Mouse (Mus musculus) limb, embryonic 14.5 days (tissue): ENCODE data around the gene Ctbs. TPM values are rescaled to one million over a fixed set of nuclear protein-coding genes. Genes with fewer than 3 reads are reported as not detected.
A peak's percentile ranks its signal among the peaks of the same experiment; 100 is the strongest.

Experiments
- ATAC-seq: fragments of 200-750 bp; cut with Nextera tagmentation; 2 replicates; pipeline ENCODE4 v1.8.0; 2017; ENCODE audit warnings: low read depth, moderate number of reproducible peaks, moderate TSS enrichment; ENCODE audit not compliant: low FRiP score
- DNase-seq: peaks from one replicate; pipeline ENCODE4 v3.0.0-alpha.2; 2015; ENCODE audit warnings: low spot score
- H3K27ac ChIP-seq: fragments of 300-500 bp; sonication (generic); replicated peaks from 2 replicates; pipeline ENCODE4 v1.5.1; 2014; ENCODE audit warnings: low read depth, mild to moderate bottlenecking, low read length, moderate library complexity, mixed read lengths
- H3K27me3 ChIP-seq: fragments of 300-500 bp; sonication (generic); 2 replicates; pipeline ENCODE4 v1.6.1; 2014; ENCODE audit warnings: low read length, mixed read lengths; ENCODE audit not compliant: control insufficient read depth, insufficient read depth
- H3K36me3 ChIP-seq: fragments of 300-500 bp; sonication (generic); 2 replicates; pipeline ENCODE4 v1.6.1; 2014; ENCODE audit warnings: mild to moderate bottlenecking, low read length, moderate library complexity, mixed read lengths; ENCODE audit not compliant: control insufficient read depth, insufficient read depth
- H3K4me1 ChIP-seq: fragments of 300-500 bp; sonication (generic); 2 replicates; pipeline ENCODE4 v1.6.1; 2014; ENCODE audit warnings: antibody characterized with exemption, low read length, mixed read lengths; ENCODE audit not compliant: control insufficient read depth, insufficient read depth
- H3K4me2 ChIP-seq: fragments of 300-500 bp; sonication (generic); replicated peaks from 2 replicates; pipeline ENCODE4 v1.6.1; 2014; ENCODE audit warnings: low read depth, mild to moderate bottlenecking, low read length, moderate library complexity; ENCODE audit not compliant: severe bottlenecking
- H3K4me3 ChIP-seq: fragments of 300-500 bp; sonication (generic); replicated peaks from 2 replicates; pipeline ENCODE4 v1.5.1; 2014; ENCODE audit warnings: low read length
- H3K9ac ChIP-seq: fragments of 300-500 bp; sonication (generic); 2 replicates; pipeline ENCODE4 v1.6.1; 2014; ENCODE audit warnings: mild to moderate bottlenecking, low read depth, low read length, moderate library complexity; ENCODE audit not compliant: severe bottlenecking
- H3K9me3 ChIP-seq: fragments of 300-500 bp; sonication (generic); 2 replicates; pipeline ENCODE4 v1.6.1; 2016; ENCODE audit warnings: low read length; ENCODE audit not compliant: control insufficient read depth
- POLR2A ChIP-seq: fragments of 200-500 bp; IDR thresholded peaks from 2 replicates; pipeline ENCODE4 v1.8.0; 2012; ENCODE audit warnings: inconsistent platforms, mild to moderate bottlenecking, moderate library complexity, borderline replicate concordance; ENCODE audit not compliant: insufficient read depth, insufficient read length; ENCODE audit errors: extremely low read depth
- WGBS: fragments of 180-500 bp; shearing (Covaris S2); extraction: QIAGEN DNeasy Blood & Tissue Kit; methylation state at CpG from one replicate; pipeline ENCODE4 v1.1.7; 2014; 5-methylcytosine and 5-hydroxymethylcytosine counted together
- polyA plus RNA-seq, 2 experiments: library from polyadenylated mRNA; depleted of rRNA in 1 of 2; stranded (reverse) in 1 of 2; unstranded in 1 of 2; fragments of >200 nt; fragmentation: Nextera tagmentation in 1 of 2; extraction: Ambion mirVana in 1 of 2; gene quantifications; 2 replicates each; pipeline versions ENCODE4 v1.2.1 to v1.2.3; 2012 to 2014

Gene Ctbs
- polyA plus RNA-seq, 2 experiments = 5.4 to 9.3 TPM

- peak overlapping the region; percentile 75 for H3K4me2 ChIP-seq
- H3K9ac ChIP-seq = 0 out of 2 replicates have a peak overlapping the region, but pooled peaks have one; percentile 85
- H3K4me3 ChIP-seq = peak overlapping the region; percentile 86
- H3K4me1 ChIP-seq = peaks cover 15% of the 10 kb centered on the region
- DNase-seq = peak; percentile 41
- no peak overlapping the region for H3K27ac ChIP-seq
- no peaks in the 10 kb centered on the region for H3K27me3 ChIP-seq
- no peak for ATAC-seq
- H3K9me3 ChIP-seq = no peaks in the 10 kb centered on the region
- no peak for TF ChIP-seq POLR2A
- H3K36me3 ChIP-seq = no peaks in the 10 kb centered on the region
- WGBS = 48% methylated on average over 5 of the region's 5 CpGs
Measured at GRCm38 (mm10) chr3:146406007-146406341, 43.6 kb upstream of the Ctbs start.

- DNase-seq (no peak), ATAC-seq (no peak)
- Histone ChIP-seq H3K9ac (no peak overlapping the region), H3K27ac (no peak overlapping the region), H3K4me1 (peaks cover 15% of the 10 kb centered on the region), H3K4me3 (no peak overlapping the region), H3K27me3 (no peaks in the 10 kb centered on the region), H3K4me2 (no peak overlapping the region), H3K36me3 (no peaks in the 10 kb centered on the region), H3K9me3 (no peaks in the 10 kb centered on the region)
- 86% methylated on average over 16 of the region's 16 CpGs for WGBS
- no peak for TF ChIP-seq POLR2A
Measured at GRCm38 (mm10) chr3:146407086-146407721, 42.4 kb upstream of the Ctbs start.

- no peak for TF ChIP-seq POLR2A
- ATAC-seq (no peak), DNase-seq (no peak)
Measured at GRCm38 (mm10) chr3:146410114-146410513, 39.5 kb upstream of the Ctbs start.

DNA sequence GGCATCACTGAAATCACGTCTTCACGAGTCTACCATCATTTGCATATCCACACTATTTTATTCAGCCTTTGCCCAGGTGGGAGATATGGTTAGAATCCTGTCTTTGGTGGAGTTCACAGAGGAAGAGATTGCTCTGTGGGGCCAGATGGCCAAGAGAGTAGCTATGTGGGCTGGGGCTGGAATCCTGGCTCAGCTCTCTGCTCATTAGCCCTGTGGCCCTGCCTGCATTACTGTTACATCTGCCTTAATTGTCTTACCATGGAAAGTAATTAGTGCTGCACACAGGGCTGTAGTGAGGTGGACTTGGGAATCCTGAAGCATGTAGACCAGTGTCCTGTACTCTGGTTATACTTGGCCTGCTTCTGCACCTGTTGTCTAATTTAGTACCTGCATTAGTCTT, 37.6 kb upstream of the Ctbs start:
- Histone ChIP-seq H3K4me2 (no peak overlapping the region), H3K9me3 (no peaks in the 10 kb centered on the region), H3K9ac (no peak overlapping the region), H3K36me3 (no peaks in the 10 kb centered on the region), H3K27ac (no peak overlapping the region; the same call in 1 of the 2 replicates), H3K4me1 (no peaks in the 10 kb centered on the region), H3K27me3 (no peaks in the 10 kb centered on the region), H3K4me3 (no peak overlapping the region)
- ATAC-seq (no peak), DNase-seq (no peak)
- TF ChIP-seq POLR2A = no peak
- 80% methylated on average over 2 of the region's 2 CpGs for WGBS

More at GRCm38 (mm10) chr3:146410114-146410513, 39.5 kb upstream of the Ctbs start:
- H3K27me3 ChIP-seq = no peaks in the 10 kb centered on the region
- H3K4me2 ChIP-seq = no peak overlapping the region
- no peak overlapping the region for H3K4me3 ChIP-seq
- no peaks in the 10 kb centered on the region for H3K36me3 ChIP-seq
- H3K9me3 ChIP-seq = no peaks in the 10 kb centered on the region
- no peak overlapping the region for H3K27ac ChIP-seq
- no peak overlapping the region for H3K9ac ChIP-seq
- H3K4me1 ChIP-seq = peaks cover 12% of the 10 kb centered on the region
- WGBS = 87% methylated on average over 7 of the region's 7 CpGs

DNA sequence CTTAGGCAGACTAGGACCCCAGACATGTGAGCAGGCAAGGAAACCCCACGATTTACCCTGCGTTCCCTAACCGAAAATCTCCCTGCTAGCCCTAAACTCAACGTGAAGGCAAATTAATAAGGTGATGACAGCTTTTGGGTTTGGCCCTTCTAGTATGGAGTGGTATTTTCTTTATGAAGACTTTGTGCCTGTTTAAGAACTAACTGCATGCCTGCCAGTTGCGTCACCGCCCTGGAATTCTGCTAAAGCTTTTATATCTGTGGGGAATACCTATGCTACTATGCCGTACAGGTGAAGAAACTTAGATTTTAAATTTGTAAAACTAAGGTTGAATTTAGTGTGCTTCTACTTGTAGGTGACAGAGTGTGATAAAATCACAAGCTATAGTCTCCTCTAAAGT, 37.1 kb upstream of the Ctbs start:
- TF ChIP-seq POLR2A = no peak
- ATAC-seq (no peak), DNase-seq (no peak)
- 69% methylated on average over 7 of the region's 7 CpGs for WGBS
- no peaks in the 10 kb centered on the region for H3K4me1 ChIP-seq
- H3K4me3 ChIP-seq = no peak overlapping the region
- H3K36me3 ChIP-seq = 0 out of 2 replicates have a peak, but pooled peaks cover 2% of the 10 kb centered on the region
- H3K9ac ChIP-seq = no peak overlapping the region
- H3K27ac ChIP-seq = no peak overlapping the region; the same call in 1 of the 2 replicates
- H3K4me2 ChIP-seq = no peak overlapping the region
- no peaks in the 10 kb centered on the region for H3K27me3 ChIP-seq
- no peaks in the 10 kb centered on the region for H3K9me3 ChIP-seq
